Mouse (Mus musculus) midbrain, embryonic 14.5 days (tissue): ENCODE measurements around the gene Cc2d1b. TPM values are rescaled to one million over a fixed set of nuclear protein-coding genes. Genes with fewer than 3 reads are reported as not detected.

Experiments used
- ATAC-seq: fragments of 200-750 bp; cut with Nextera tagmentation; 2 replicates; pipeline ENCODE4 v1.8.0; 2017; ENCODE audit warnings: moderate number of reproducible peaks, moderate library complexity; ENCODE audit not compliant: low FRiP score, low TSS enrichment
- DNase-seq: peaks from one replicate; pipeline ENCODE4 v3.0.0-alpha.2; 2015
- H3K27ac ChIP-seq: fragments of 300-500 bp; sonication (generic); replicated peaks from 2 replicates; pipeline ENCODE4 v1.5.1; 2014; ENCODE audit warnings: mild to moderate bottlenecking, low read depth, low read length, moderate library complexity
- H3K27me3 ChIP-seq: fragments of 300-500 bp; sonication (generic); 2 replicates; pipeline ENCODE4 v1.6.1; 2014; ENCODE audit warnings: low read length, control low read depth, mixed read lengths; ENCODE audit not compliant: control insufficient read depth, insufficient read depth
- H3K36me3 ChIP-seq: fragments of 300-500 bp; sonication (generic); 2 replicates; pipeline ENCODE4 v1.6.1; 2014; ENCODE audit warnings: low read length, control low read depth; ENCODE audit not compliant: control insufficient read depth, insufficient read depth
- H3K4me1 ChIP-seq: fragments of 300-500 bp; sonication (generic); 2 replicates; pipeline ENCODE4 v1.6.1; 2014; ENCODE audit warnings: mild to moderate bottlenecking, antibody characterized with exemption, low read length, control low read depth; ENCODE audit not compliant: control insufficient read depth, insufficient read depth
- H3K4me2 ChIP-seq: fragments of 300-500 bp; sonication (generic); 2 replicates; pipeline ENCODE4 v1.6.1; 2014; ENCODE audit warnings: mild to moderate bottlenecking, low read length, moderate library complexity
- H3K4me3 ChIP-seq: fragments of 300-500 bp; sonication (generic); replicated peaks from 2 replicates; pipeline ENCODE4 v1.5.1; 2014; ENCODE audit warnings: low read depth, low read length
- H3K9ac ChIP-seq: fragments of 300-500 bp; sonication (generic); replicated peaks from 2 replicates; pipeline ENCODE4 v1.6.1; 2014; ENCODE audit warnings: mild to moderate bottlenecking, low read length, moderate library complexity
- H3K9me3 ChIP-seq: fragments of 300-500 bp; sonication (generic); 2 replicates; pipeline ENCODE4 v1.6.1; 2016; ENCODE audit warnings: low read length, control low read depth, mixed read lengths; ENCODE audit not compliant: control insufficient read depth
- WGBS: fragments of 180-500 bp; shearing (Covaris S2); extraction: QIAGEN DNeasy Blood & Tissue Kit; methylation state at CpG from one replicate; pipeline ENCODE4 v1.1.7; 2014; 5-methylcytosine and 5-hydroxymethylcytosine counted together
- polyA plus RNA-seq: library from polyadenylated mRNA; unstranded; fragments of >200 nt; fragmentation: Nextera tagmentation; extraction: Ambion mirVana; gene quantifications from 2 replicates; pipeline ENCODE4 v1.2.1, GENCODE M21; 2014

Gene Cc2d1b
- polyA plus RNA-seq = 21.1 and 25.3 TPM in 2 replicates

DNA sequence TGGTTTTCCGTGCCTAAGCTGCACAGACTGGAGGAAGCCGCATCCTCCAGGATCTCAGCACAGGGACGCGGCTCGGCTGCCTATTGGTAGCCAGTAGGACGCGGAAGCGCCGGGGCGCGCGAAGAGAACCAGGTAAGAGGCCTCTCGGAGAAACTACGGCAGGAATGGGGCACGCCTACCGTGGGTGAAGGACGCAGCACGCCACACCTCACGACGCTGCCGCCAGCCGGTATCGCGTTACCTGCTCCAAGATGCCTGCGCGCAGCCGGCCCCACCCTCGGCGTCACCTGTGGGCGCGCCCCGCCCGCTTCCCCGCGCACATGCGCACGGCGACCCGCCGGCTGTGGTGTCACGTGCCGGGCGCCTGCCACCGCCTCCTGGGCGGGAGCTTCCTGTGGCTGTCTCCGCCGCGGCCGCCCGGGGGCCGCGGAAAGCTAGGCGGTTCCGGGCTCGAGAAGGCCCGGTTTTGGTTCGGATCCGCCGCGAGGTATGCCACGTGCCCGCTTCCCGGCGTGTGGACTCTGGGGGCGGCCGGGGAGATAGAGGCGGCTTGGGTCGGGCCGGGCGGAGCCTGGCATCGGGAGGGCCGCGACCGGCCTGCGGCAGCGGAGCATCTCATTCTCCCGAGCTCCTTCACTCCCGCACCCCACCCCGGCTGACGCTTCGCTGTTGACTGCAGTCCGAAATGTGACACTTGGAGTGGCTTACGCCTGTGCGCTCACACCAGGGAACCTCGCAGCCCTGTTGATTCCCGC lies at the start of gene Cc2d1b:
TSS of gene Cc2d1b (plus strand) at position 354 of the 755 bp plus-strand sequence.
- peak; percentile 96 for ATAC-seq
- H3K27ac ChIP-seq = peak within 1 kb of the TSS; percentile 89
- under 1% methylated on average over 86 of the region's 86 CpGs for WGBS

GRCm38 (mm10) chr4:108572644-108573043 lies 47.1 kb upstream of the Cc2d1b start:
- H3K4me3 ChIP-seq = no peak overlapping the region
- H3K27me3 ChIP-seq = no peaks in the 10 kb centered on the region
- no peak overlapping the region for H3K9ac ChIP-seq
- DNase-seq = no peak
- no peak overlapping the region for H3K27ac ChIP-seq
- no peak overlapping the region for H3K4me2 ChIP-seq
- peaks cover 5% of the 10 kb centered on the region for H3K4me1 ChIP-seq
- H3K9me3 ChIP-seq = no peaks in the 10 kb centered on the region
- no peak for ATAC-seq
- 96% methylated on average over 3 of the region's 3 CpGs for WGBS
- peaks cover 67% of the 10 kb centered on the region for H3K36me3 ChIP-seq

More for the DNA sequence above, at the start of gene Cc2d1b:
- Histone ChIP-seq H3K36me3 (peaks cover 5% of the 10 kb centered on the region), H3K27me3 (no peaks in the 10 kb centered on the region), H3K4me2 (peak within 1 kb of the TSS; percentile 83), H3K9me3 (no peaks in the 10 kb centered on the region), H3K9ac (peak within 1 kb of the TSS; percentile 89), H3K4me1 (peaks cover 12% of the 10 kb centered on the region), H3K4me3 (peak within 1 kb of the TSS; percentile 80)
- peak; percentile 96 for DNase-seq

GRCm38 (mm10) chr4:108578840-108579742 lies 40.6 kb upstream of the Cc2d1b start, which contains the start of the genes Prpf38a and Orc1:
Gene Prpf38a (minus strand): TSS chr4:108579336.
Gene Orc1 (plus strand): TSS chr4:108579423.
- ATAC-seq = peak; percentile 99
- no peaks in the 10 kb centered on the region for H3K27me3 ChIP-seq
- DNase-seq = peak; percentile 99
- WGBS = under 1% methylated on average over 64 of the region's 64 CpGs
- H3K36me3 ChIP-seq = peaks cover 21% of the 10 kb centered on the region
- H3K4me1 ChIP-seq = peaks cover 11% of the 10 kb centered on the region
- peak within 1 kb of the TSS; percentile 93 for H3K4me2 ChIP-seq
- H3K4me3 ChIP-seq = peak within 1 kb of the TSS; percentile 66
- peak within 1 kb of the TSS; percentile 50 for H3K9ac ChIP-seq
- H3K9me3 ChIP-seq = no peaks in the 10 kb centered on the region
- peak within 1 kb of the TSS; percentile 56; the same call in 1 of the 2 replicates for H3K27ac ChIP-seq

DNA sequence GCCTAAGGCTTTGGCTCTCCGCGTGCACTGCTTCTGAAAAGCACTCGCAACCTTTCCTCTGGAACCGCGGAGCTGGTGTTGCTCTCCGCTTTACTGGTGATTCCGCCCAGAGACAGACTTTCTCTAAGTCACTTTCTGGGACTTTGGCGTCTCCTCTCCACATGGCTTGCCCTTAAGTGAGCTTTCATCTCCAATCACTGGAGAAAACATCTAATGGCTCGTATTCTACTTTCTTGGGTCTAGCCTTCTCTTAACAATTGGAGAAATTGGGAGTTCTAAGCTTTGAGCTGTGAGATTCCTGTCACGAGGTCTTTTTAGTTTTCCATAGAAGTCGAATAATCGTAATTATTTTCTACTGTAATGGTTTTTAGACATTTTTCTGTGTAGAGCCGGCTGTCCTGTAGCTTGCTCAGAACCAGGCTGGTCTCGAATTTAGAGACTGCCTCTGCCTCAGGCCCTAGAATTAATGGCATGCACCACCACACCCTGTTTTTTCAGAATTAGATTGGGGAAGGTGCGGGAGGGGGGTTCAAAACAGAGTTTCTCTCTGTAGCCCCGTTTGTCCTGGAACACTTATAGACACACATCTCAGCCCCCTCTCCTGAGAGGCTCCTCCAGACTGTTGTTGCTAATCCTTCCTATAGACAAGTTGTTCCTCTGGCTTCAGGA lies 39.9 kb upstream of the Cc2d1b start:
- Histone ChIP-seq H3K4me3 (peak overlapping the region; percentile 66), H3K36me3 (peaks cover 16% of the 10 kb centered on the region), H3K27ac (no peak overlapping the region), H3K27me3 (no peaks in the 10 kb centered on the region), H3K4me1 (peaks cover 11% of the 10 kb centered on the region), H3K9me3 (no peaks in the 10 kb centered on the region), H3K9ac (peak overlapping the region; percentile 36; the same call in 1 of the 2 replicates), H3K4me2 (peak overlapping the region; percentile 93)
- ATAC-seq = no peak
- under 1% methylated on average over 16 of the region's 16 CpGs for WGBS
- DNase-seq = no peak

- no peaks in the 10 kb centered on the region for H3K36me3 ChIP-seq
- no peak overlapping the region for H3K4me2 ChIP-seq
- no peaks in the 10 kb centered on the region for H3K27me3 ChIP-seq
- no peak for DNase-seq
- no peak overlapping the region for H3K9ac ChIP-seq
- no peaks in the 10 kb centered on the region for H3K4me1 ChIP-seq
- no peak overlapping the region for H3K4me3 ChIP-seq
- no peak for ATAC-seq
- H3K9me3 ChIP-seq = no peaks in the 10 kb centered on the region
- H3K27ac ChIP-seq = no peak overlapping the region
- 93% methylated on average over 2 of the region's 2 CpGs for WGBS
Measured at GRCm38 (mm10) chr4:108593376-108593775, 26.4 kb upstream of the Cc2d1b start.

DNA sequence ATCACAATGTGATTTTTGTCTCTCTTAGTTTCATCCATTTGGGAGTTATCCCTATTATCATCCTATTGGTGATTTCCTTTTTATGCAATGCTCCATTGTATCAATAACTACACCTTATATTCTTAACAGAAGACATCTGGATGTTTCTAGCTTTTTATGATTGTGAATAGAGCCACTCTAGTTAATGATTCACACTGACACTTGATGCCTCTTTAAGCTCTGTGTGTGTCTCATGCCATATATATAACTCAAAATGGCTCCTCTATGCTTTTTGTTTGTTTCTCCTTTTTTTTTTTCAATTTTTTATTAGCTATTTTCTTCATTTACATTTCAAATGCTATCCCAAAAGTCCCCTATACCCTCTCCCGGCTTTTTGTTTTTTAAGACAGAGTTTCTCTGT lies 24.0 kb upstream of the Cc2d1b start:
- ATAC-seq (no peak), DNase-seq (no peak)
- no peaks in the 10 kb centered on the region for H3K9me3 ChIP-seq
- no peak overlapping the region for H3K9ac ChIP-seq
- WGBS = 92% methylated on average over 1 of the region's 1 CpGs
- H3K4me2 ChIP-seq = no peak overlapping the region
- H3K4me3 ChIP-seq = no peak overlapping the region
- no peaks in the 10 kb centered on the region for H3K27me3 ChIP-seq
- H3K4me1 ChIP-seq = no peaks in the 10 kb centered on the region
- peaks cover 7% of the 10 kb centered on the region; the same call in 1 of the 2 replicates for H3K36me3 ChIP-seq
- H3K27ac ChIP-seq = no peak overlapping the region

GRCm38 (mm10) chr4:108598306-108598705 lies 21.4 kb upstream of the Cc2d1b start:
- Histone ChIP-seq H3K4me2 (no peak overlapping the region), H3K27me3 (no peaks in the 10 kb centered on the region), H3K4me1 (no peaks in the 10 kb centered on the region), H3K9me3 (no peaks in the 10 kb centered on the region), H3K36me3 (peaks cover 7% of the 10 kb centered on the region; the same call in 1 of the 2 replicates), H3K9ac (no peak overlapping the region), H3K4me3 (no peak overlapping the region), H3K27ac (no peak overlapping the region)
- 93% methylated on average over 4 of the region's 4 CpGs for WGBS
- ATAC-seq (no peak), DNase-seq (no peak)

- peaks cover 27% of the 10 kb centered on the region; the same call in 1 of the 2 replicates for H3K36me3 ChIP-seq
- WGBS = 95% methylated on average over 7 of the region's 7 CpGs
- no peak overlapping the region for H3K4me3 ChIP-seq
- no peak overlapping the region for H3K4me2 ChIP-seq
- DNase-seq (no peak), ATAC-seq (no peak)
- H3K9ac ChIP-seq = no peak overlapping the region
- no peaks in the 10 kb centered on the region for H3K9me3 ChIP-seq
- H3K4me1 ChIP-seq = no peaks in the 10 kb centered on the region
- no peaks in the 10 kb centered on the region for H3K27me3 ChIP-seq
- no peak overlapping the region for H3K27ac ChIP-seq
Measured at GRCm38 (mm10) chr4:108601870-108602269, 17.9 kb upstream of the Cc2d1b start.
